Mouse (Mus musculus): Measurements from ENCODE around the gene Card9. TPM values are rescaled to one million over a fixed set of nuclear protein-coding genes. Genes with fewer than 3 reads are reported as not detected.
"Not testable (repeated sequence)": the region's sequence is repeated elsewhere in the genome, so short reads cannot be mapped to it uniquely, and the experiment has no call there.

The Card9 gene
- 1 to 10 TPM; 1.6 to 6.1 (median 4.1) TPM for total RNA-seq (2022)

DNA sequence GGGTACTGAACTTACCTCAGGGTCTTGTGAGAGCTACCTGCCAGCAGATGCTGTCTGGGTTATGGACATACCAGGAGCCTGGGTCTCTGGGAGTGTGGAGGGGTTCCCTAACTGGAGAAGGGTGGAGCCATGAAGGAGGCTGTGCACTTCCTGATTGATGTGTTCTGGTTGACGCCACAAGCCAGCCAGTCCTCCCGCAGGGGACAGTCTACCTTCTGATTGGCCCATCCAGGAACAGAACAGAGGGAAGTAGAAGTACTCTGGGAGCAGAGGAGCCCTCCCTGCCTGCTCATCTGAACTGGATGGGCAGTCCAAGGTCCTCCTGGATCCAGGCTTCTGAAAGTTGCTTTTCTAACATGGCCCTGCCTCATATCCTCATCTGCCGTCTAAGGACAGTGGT is at the start of gene Card9:
Card9 (minus strand) TSS at position 147 of the 400 bp plus-strand sequence.
- no peak for DNase-seq (ENCODE audit: low spot score in 2 of 2)

DNA sequence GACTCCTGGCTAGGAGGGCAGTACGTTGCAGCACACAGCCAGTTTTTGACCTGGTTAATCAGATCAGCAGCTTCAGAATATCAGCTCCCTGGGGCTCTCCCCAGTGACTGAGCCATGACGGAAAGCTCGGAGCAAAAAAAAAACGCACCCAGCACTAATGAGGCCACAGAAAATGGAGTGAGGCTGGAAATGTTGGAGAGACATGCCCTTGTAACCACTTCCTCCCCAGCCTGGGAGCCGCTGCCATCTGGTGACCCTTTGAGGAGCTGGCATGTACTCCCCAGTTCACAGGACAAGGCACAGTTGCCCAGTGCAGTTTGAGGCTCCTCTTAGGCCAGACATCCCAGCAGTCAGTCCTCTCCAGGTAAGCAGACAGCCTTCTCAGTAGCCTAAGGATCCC is 49.4 kb upstream of the Card9 start:
- no peak for DNase-seq (ENCODE audit: low spot score in 2 of 2)

DNA sequence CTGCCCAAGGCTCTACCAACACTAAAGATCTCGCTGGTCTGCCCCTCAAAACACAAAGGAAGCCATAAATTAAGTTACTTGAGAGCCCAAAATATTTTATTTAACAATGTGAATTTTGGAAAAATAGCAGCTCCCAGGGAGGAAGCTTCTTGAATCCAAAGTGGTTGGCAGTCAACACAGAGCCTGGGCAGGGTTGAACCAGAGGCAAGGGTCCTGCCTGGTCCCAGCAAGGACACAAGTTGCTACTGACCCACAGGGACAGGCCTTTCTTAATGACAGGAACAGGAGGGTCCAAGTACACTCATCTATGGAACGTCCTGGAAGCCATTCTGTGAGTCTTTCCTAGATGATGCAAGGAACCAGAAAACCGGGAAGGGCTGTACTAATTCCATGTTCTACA is 48.6 kb upstream of the Card9 start:
- no peak for DNase-seq (ENCODE audit: low spot score in 2 of 2)

DNA sequence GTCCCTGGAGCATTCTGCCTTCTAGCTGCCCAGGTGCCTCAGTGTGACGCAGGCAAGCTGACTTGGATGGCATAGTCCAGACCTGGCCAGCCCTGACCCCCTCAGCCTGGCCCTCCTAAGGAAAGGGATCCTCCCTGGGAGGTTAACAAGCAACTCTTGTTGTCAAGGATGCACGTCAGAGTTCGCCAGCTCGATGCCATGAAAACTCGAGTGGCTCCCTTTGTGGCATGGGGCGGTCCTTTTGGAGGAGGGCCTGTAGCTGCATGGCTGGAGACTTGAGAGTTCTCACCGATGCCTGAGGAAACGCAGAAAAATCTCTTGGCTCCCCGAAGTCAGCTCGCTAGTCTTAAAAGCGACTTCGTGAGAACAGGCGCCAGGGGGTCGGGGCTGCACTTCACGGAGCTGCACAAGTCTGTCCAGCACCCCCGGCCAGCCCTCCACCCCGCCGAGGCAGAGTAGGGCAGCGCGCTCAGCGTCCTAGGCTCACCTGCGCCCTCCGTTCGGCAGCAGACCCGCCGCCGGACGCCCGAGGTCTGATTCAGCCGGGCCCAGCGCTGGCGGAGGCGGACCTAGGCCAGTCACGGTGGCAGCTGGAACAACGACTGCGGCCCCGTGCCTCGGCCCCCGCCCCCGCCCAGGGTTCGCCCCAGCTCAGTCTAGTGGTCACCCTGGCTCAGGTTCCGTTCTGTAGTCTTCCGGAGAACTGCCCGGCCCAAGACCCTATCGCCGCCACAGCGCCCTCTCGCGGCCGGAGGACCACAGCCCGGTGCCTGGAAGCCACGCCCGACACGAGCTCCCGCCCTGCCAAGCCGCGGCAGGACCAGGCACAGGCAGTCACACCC is 48.0 kb upstream of the Card9 start, which contains the start of gene Inpp5e:
Inpp5e (minus strand) TSS at position 689 of the 842 bp plus-strand sequence.
- peak; percentile 89 to 97 for DNase-seq (ENCODE audit: low spot score in 2 of 2)

DNA sequence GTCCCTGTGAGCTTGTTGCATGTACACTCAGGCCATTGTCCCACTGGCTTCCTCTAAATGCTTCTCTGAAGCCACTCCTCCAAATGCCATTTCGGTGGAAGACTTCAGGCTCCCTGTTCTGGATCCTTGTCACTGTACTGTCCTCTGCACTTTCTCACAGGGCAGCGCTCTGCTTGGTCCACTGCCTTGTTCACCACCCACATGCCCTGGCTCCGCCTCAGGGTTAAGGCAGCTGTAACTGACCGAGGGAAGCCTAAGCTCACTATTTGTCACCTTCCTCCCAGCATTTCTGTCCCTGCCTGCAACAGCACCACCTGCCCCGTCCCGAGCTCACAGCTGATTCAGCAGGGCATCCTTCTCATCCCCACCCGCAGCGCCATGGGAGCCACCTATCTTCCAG is 42.6 kb upstream of the Card9 start:
- DNase-seq (ENCODE audit: low spot score in 2 of 2), result no peak

DNA sequence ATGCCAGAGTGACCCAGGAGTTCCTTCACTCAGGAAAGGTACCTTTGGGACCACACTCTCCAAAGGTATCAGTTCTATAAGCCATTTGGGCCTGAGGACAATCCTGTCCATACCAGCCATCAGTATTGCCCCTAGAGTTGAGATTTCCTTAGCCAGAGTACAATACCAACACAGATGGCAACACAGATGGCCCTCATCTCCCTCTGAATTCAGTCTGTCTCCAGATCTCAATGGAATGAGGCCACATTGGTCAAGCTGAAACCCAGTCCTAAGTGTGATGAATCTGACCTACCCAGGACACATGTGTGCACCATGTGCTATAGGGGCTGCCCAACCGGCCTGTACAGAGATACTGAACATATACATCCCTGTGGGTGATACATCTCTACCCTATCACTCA is 41.5 kb upstream of the Card9 start:
- no peak for DNase-seq (ENCODE audit: low spot score in 2 of 2)

DNA sequence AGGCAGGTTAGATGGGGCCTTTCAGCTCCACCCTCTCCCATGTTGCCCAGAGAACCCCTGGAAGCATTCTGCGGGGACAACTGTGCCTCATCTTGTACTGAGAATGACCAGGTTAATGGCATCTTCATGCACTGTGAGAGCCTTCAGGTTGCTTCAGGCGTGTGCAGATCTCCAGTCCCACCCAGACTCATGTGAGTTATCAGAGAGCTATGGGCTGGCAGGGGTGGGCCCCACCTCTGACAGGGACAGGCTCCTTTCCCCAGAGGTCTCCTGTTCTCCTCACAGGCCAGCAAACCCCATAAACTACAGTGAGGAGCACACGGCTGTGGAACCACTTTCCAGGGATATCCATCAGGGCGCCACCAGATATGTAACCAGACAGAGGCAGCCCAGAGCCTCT is 40.3 kb upstream of the Card9 start:
- no peak for DNase-seq (ENCODE audit: low spot score in 2 of 2)

DNA sequence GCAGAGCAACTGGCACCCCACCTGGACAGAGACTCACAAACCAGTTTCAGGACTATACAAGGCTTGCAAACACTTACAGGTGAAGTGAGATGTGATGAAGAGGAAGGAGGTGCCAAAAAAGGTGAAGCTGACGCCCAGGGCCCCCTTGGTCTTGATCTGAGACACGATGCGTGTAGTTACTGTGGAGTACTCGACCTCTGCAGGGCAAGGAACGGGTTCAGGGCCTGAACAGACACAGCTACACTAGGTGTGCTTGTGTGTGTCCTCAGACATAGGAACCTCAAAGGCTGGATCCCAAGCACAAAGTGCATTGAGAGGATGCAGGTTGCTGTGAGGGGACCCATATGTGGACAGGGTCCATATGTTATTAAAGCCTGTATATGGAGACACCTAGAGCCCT is 39.6 kb upstream of the Card9 start:
- no peak for DNase-seq (ENCODE audit: low spot score in 2 of 2)

DNA sequence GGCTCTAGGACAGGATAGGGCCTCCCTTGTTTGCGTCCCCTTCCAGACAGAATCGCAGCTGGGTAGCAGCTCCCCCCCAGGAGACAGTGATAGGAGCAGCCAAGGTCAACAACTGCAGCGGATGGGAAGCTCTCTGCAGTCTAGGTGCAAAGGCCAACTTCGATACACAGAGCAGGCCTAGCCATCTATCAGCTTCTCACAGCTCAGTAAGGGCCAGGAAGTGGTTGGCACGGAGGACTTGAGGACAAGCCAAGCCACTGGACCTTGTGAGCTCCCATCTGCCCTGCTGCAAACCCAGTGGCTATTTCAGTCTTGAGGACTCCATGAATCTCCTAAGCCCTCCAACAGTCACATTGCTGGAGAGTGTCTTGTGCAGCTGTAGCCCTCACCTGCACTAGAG is 38.9 kb upstream of the Card9 start:
- DNase-seq (ENCODE audit: low spot score in 2 of 2), result no peak

DNA sequence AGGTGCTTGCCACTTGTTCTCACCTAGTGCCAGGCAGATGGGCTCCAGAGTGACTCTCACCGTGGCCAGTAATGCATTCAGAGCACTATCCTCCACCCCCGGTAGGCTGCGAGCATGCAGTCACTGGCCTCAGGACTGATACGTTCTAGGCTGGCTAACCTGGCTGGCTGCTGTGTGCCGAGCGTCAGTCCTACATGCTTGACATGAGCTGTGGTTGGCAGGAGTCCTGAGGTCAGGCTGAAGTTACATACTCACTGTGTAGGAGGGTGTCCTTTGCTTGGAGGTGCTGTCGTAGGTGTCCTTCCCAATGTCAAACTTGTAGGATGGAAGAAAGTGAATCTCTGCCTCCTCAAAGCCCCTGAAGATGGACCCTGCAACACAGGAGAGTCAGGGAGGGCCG is 38.3 kb upstream of the Card9 start:
- no peak for DNase-seq (ENCODE audit: low spot score in 2 of 2)

DNA sequence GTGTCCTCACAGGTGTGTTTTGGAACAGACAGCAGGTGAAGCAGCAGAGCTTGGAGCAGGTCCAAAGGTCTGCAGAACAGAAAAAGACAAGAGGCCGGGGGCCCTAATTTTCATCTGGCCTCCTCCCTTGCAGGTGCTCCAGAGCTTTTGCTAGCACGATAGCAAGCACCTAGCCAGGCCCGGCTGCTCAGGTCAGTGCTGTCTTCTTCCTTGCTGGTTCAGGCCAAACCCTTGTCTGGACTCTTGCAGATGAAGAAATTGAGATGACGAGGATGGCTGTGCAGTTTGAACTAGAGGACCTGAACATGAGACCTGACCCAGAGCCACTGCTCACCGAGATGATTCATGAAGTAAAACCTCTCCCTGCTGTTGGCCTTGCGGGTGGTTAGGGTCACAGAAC is 30.9 kb upstream of the Card9 start:
- DNase-seq (ENCODE audit: low spot score in 2 of 2), result no peak

DNA sequence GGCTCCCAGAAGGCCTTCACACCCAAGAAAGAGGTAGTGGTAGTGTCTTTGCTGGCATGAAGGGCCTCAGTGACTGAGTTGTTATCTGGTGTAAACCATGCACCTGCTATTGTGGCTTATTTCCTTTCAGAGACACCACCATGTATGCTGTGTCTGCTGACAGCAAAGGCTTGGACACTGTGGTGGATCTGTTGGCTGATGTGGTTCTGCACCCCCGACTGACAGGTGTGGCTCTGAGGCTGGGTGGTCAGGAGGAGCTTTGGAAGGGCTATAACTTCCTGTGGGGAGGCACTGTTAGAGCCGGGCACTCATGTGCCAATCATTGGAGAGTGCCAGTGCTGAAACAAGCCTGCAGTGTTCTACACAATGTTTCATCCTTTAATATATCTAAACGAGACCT is 30.2 kb upstream of the Card9 start:
- DNase-seq (ENCODE audit: low spot score in 2 of 2), result no peak

DNA sequence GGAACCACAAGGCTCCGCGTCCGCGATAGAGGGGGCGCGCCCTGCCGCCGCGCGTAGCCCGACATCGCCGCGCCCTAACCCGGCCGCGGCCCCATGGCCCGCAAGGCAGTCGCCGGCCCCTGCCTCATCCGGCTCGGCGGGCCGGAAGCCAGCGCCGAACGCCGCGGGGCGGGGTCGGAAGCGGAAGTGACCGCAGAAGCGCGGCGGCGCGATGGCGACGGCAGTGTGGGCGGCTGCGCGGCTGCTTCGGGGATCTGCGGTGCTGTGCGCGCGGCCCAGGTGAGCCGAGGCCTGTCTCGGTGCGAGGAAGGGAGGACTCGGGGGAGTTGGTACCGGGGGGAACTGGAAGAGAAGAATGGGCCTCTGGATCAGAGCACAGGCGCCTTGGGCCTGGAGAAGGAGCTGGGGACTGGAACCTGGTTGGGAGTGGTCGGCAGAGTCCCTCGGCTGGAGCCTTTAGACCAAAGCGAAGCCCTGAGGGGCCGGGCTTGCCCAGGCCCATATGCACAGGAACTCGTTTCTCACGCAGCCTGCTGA is 28.5 kb upstream of the Card9 start, which contains the start of the genes Entr1 and Pmpca:
Entr1 (minus strand) TSS at position 163 of the 537 bp plus-strand sequence.
Pmpca (plus strand) TSS at position 186 of the 537 bp plus-strand sequence.
- DNase-seq (ENCODE audit: low spot score in 2 of 2), result peak in 1 of 2 experiments; percentile 77

DNA sequence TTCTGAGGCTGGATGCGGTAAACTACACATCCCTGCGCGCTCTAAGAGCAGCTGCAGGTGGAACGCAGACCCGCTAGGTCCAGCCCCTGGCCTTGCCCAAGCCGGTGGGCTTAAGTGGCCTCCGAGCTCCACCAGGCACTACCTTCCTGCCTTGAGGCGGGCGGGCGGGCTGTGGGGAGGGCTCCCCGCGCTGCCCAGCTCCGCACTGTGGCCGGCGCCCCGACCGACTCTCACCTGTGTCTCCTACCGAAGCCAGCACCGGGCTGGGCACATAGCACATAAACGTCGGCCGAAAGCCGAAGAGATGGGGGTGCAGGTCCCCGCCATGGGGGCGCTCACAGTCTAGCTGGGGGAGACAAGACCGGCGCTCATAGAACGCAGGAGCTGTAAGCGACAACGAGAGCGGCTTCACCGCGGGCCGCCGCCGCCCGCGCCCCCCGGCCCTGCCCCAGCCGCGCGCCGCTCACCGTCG is 28.0 kb upstream of the Card9 start:
- DNase-seq (ENCODE audit: low spot score in 2 of 2), result no peak

DNA sequence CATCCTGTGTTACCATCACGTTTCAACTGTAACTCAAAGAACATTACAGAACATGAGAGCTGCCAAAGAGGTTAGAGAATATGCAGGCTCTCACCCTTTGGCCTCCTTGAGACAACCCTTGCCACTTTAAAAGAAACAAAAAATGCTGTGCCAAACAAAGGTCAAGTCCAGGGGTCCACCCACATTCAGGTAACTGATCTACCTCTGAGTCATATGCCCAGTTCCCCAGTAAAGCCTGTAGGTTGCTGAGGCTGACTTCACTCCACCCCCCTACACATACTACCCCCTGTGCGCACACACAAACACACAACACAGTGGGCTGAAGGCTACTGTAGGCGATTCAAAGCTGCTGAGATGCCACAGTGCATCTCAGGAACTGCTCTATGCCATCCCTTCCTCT is 27.0 kb upstream of the Card9 start:
- no peak for DNase-seq (ENCODE audit: low spot score in 2 of 2)

DNA sequence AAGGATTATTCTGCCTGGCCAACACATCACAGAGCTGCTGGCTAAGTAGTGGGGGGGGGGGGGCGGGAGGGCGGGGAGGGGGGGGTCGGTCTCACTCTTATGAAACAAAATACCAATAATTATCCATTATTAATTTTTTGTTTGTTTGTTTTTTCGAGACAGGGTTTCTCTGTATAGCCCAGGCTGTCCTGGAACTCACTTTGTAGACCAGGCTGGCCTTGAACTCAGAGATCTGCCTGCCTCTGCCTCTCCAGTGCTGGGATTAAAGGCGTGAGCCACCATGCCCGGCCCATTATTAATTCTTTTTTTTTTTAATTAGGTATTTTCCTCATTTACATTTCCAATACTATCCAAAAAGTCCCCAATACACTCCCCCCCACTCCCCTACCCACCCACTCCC is 20.2 kb upstream of the Card9 start:
- DNase-seq (ENCODE audit: low spot score in 2 of 2), result not testable (repeated sequence)

DNA sequence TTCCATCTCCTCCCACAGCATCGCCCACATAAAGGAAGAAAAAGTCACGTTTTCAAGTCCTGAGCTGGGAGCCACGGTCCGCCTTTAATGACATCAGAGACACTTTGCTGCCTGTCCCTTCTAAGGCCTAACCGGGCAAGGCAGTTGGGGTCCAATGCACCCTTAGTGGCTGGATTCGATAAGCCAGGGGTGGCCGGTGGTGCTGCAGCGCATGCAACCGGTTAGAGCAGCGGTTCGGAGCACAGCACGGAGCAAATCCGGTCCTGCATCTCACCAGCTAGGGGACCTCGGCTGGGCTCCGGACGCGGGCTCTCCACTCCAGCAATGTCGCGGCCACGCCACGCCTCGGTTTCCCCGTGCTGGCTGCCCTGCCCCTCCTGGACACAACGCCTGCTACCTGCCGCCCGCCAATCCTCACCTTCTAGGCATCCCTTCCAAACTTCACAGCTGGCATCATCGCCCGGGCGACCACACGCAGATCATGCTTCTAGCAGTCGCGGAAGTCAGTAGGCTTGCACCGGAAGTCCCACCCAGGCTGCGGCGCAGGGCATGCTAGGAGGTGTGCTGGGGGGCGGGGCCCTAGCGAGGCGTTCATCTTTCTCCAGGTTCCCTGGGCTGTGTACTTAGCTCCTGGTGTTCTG is 19.5 kb upstream of the Card9 start, which contains the start of gene Snapc4:
Snapc4 (minus strand) TSS at position 523 of the 641 bp plus-strand sequence.
- DNase-seq (ENCODE audit: low spot score in 2 of 2), result peak; percentile 73 to 77

DNA sequence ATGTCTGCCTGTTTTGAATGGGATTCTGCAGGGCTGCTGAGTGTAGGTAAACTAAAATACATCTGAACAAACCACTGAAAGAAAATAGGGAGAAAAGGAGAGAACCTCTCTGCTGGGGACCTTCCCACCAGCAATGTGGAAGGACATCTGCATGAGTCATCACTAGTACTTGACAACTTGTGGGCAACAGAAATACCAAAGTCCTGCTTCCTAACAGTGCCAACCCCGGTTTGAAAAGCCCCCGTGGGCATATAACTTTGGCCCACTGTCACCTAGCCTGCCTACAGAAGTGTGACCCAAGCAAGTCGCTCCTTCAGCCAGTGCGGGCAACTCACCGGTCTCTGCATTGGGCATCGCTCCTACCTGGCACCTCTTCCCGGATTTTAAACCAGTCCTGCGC is 11.7 kb upstream of the Card9 start:
- DNase-seq (ENCODE audit: low spot score in 2 of 2), result no peak

DNA sequence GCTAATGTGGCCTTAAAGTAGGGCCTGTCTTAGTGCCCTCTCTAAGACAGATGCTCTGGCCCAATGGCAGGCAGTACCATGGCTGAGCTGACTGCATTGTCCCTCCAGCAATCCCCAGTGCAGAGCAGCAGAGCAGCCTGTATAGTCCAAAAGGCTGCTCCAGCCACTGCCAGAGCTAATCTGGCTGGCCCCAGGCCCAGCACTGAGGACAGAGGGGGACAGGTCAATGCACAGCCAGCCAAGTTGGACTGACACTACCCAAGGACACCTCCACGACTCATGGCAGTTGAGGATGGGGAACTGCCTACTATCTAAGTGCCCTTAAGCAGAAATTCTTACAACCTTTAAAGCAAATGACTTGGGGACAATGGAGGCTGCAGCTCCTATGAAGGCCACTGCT is 7.9 kb upstream of the Card9 start:
- DNase-seq (ENCODE audit: low spot score in 2 of 2), result no peak

DNA sequence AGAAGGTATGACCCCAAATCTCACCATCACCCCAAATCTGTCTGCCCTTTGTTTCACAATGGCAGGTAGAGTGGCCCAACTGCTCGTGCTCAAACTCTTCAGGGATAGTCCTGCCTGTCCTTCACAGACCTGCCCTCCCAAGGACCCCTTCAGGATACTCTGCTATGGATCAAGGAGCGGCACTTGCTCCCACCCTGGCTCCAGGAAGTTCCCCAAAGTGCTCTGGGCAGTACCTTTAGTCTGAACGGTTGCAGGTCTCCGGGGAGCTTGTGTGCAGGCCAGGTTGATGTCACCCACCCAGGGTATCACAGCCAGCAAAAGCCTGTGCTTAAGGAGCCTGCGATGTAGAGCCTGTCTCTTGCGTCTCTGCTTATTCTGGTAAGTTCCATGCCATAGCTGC is 7.2 kb upstream of the Card9 start:
- no peak for DNase-seq (ENCODE audit: low spot score in 2 of 2)

DNA sequence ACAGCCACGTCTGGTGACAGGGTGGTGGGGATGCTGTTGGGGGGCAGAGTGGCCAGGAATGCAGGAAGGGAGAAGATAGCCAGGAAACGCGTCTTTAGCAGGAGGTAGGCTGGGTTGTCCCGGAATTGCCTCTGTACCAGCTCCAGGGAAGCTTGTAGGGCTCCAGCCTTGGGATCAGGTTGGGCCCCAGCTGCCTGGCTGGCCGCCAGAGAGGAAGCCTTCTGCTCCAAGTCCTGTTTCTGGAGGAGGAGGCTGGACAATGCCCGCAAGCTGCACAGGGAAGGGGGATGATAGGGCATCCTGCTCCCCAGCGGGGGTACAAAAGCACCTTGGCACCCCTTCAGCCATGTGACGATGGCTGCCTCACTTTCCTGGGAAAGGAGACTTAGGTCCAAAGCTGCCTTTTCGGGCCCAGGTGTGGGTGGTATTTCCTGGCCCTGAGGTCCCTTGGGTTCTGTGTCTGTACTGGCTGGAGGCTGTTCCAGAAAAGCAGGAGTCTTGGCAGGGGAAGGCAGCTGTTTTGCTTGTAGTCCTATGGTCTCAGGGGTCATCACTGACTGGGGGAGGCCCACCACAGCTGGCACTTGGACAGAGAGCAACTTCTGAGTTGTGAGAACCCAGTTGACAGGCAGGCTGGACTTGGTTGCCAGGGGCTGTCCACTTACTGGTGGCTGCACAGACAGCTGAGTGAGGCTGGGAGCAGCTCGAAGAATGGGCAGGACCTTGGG is 4.2 kb upstream of the Card9 start:
- no peak for DNase-seq (ENCODE audit: low spot score in 2 of 2)

DNA sequence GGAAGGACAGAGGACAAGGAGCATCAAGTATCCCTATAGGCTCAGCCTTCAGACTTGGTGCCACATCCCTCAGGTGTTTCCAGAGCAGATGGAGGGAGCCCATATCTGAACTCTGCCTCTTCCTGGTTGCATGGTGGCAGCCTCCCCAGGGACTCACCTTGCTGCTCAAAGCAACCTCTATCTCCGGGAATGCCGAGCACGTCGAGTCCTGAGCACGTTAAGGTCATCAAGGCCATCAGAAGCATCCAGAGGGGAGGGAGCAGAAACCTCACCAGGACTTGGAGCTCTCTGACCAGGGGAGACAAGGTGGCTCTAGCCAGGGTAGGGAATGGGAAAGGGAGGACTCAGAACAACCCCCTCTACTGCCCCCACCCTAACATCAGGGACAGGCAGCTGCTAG is 2.8 kb upstream of the Card9 start:
- DNase-seq (ENCODE audit: low spot score in 2 of 2), result no peak
